Mouse (Mus musculus): Measurements from ENCODE around the gene Npr2. TPM values are rescaled to one million over a fixed set of nuclear protein-coding genes. Genes with fewer than 3 reads are reported as not detected.

Gene Npr2
- polyA plus RNA-seq, 1 experiment = 140 TPM

- Histone ChIP-seq H3K4me1 (ENCODE audit: control insufficient read depth, insufficient read depth, low read length) (peaks cover 28% of the 10 kb centered on the region), H3K4me3 (replicated peaks; ENCODE audit: insufficient read depth, low read depth, low read length) (peak overlapping the region; percentile 88), H3K27ac (ENCODE audit: insufficient read depth, low read length) (peak overlapping the region; percentile 92), H3K27me3 (ENCODE audit: control insufficient read depth, insufficient read depth, low read length) (no peaks in the 10 kb centered on the region)
- peak; percentile 60 to 75 for DNase-seq
- no peak for TF ChIP-seq POLR2A (IDR thresholded peaks at IDR 0.05; ENCODE audit: borderline replicate concordance, insufficient read depth, low read length)
- no peak for TF ChIP-seq CTCF (IDR thresholded peaks at IDR 0.05; ENCODE audit: borderline replicate concordance, insufficient read depth, low read depth, low read length)
- 27% methylated on average over 42 of the region's 42 CpGs for WGBS
Measured at GRCm38 (mm10) chr4:43631956-43632920, 503 bp downstream of the Npr2 start.

GRCm38 (mm10) chr4:43633296-43633695, 1.6 kb downstream of the Npr2 start:
- no peak for DNase-seq
- 69% methylated on average over 8 of the region's 8 CpGs for WGBS

GRCm38 (mm10) chr4:43633736-43634135, 2.0 kb downstream of the Npr2 start:
- no peaks in the 10 kb centered on the region for H3K27me3 ChIP-seq (ENCODE audit: control insufficient read depth, insufficient read depth, low read length)
- no peak overlapping the region for H3K27ac ChIP-seq (ENCODE audit: insufficient read depth, low read length)
- H3K4me3 ChIP-seq (replicated peaks; ENCODE audit: insufficient read depth, low read depth, low read length) = no peak overlapping the region
- peaks cover 28% of the 10 kb centered on the region for H3K4me1 ChIP-seq (ENCODE audit: control insufficient read depth, insufficient read depth, low read length)
- TF ChIP-seq CTCF (IDR thresholded peaks at IDR 0.05; ENCODE audit: borderline replicate concordance, insufficient read depth, low read depth, low read length) (no peak), POLR2A (IDR thresholded peaks at IDR 0.05; ENCODE audit: borderline replicate concordance, insufficient read depth, low read length) (no peak)
- DNase-seq = peak in 1 of 2 experiments; percentile 16
- 65% methylated on average over 2 of the region's 2 CpGs for WGBS

More at GRCm38 (mm10) chr4:43633296-43633695, 1.6 kb downstream of the Npr2 start:
- Histone ChIP-seq H3K4me3 (replicated peaks; ENCODE audit: insufficient read depth, low read depth, low read length) (peak overlapping the region; percentile 24), H3K27ac (ENCODE audit: insufficient read depth, low read length) (no peak overlapping the region), H3K27me3 (ENCODE audit: control insufficient read depth, insufficient read depth, low read length) (no peaks in the 10 kb centered on the region), H3K4me1 (ENCODE audit: control insufficient read depth, insufficient read depth, low read length) (peaks cover 28% of the 10 kb centered on the region)
- no peak for TF ChIP-seq CTCF (IDR thresholded peaks at IDR 0.05; ENCODE audit: borderline replicate concordance, insufficient read depth, low read depth, low read length)
- no peak for TF ChIP-seq POLR2A (IDR thresholded peaks at IDR 0.05; ENCODE audit: borderline replicate concordance, insufficient read depth, low read length)

- 92% methylated on average over 7 of the region's 7 CpGs for WGBS
- no peak for DNase-seq
- no peak for TF ChIP-seq POLR2A (IDR thresholded peaks at IDR 0.05; ENCODE audit: borderline replicate concordance, insufficient read depth, low read length)
- no peak for TF ChIP-seq CTCF (IDR thresholded peaks at IDR 0.05; ENCODE audit: borderline replicate concordance, insufficient read depth, low read depth, low read length)
- Histone ChIP-seq H3K4me1 (ENCODE audit: control insufficient read depth, insufficient read depth, low read length) (peaks cover 28% of the 10 kb centered on the region), H3K27ac (ENCODE audit: insufficient read depth, low read length) (no peak overlapping the region), H3K27me3 (ENCODE audit: control insufficient read depth, insufficient read depth, low read length) (no peaks in the 10 kb centered on the region), H3K4me3 (replicated peaks; ENCODE audit: insufficient read depth, low read depth, low read length) (no peak overlapping the region)
Measured at GRCm38 (mm10) chr4:43634621-43635374, 3.1 kb downstream of the Npr2 start.

- Histone ChIP-seq H3K27me3 (ENCODE audit: control insufficient read depth, insufficient read depth, low read length) (no peaks in the 10 kb centered on the region), H3K4me3 (replicated peaks; ENCODE audit: insufficient read depth, low read depth, low read length) (no peak overlapping the region), H3K4me1 (ENCODE audit: control insufficient read depth, insufficient read depth, low read length) (peaks cover 22% of the 10 kb centered on the region), H3K27ac (ENCODE audit: insufficient read depth, low read length) (no peak overlapping the region)
- TF ChIP-seq CTCF (IDR thresholded peaks at IDR 0.05; ENCODE audit: borderline replicate concordance, insufficient read depth, low read depth, low read length) (no peak), POLR2A (IDR thresholded peaks at IDR 0.05; ENCODE audit: borderline replicate concordance, insufficient read depth, low read length) (no peak)
- no peak for DNase-seq
- WGBS = 80% methylated on average over 6 of the region's 6 CpGs
Measured at GRCm38 (mm10) chr4:43636751-43637150, 5.0 kb downstream of the Npr2 start.

- TF ChIP-seq CTCF (IDR thresholded peaks at IDR 0.05; ENCODE audit: borderline replicate concordance, insufficient read depth, low read depth, low read length) (no peak), POLR2A (IDR thresholded peaks at IDR 0.05; ENCODE audit: borderline replicate concordance, insufficient read depth, low read length) (no peak)
- H3K4me3 ChIP-seq (replicated peaks; ENCODE audit: insufficient read depth, low read depth, low read length) = no peak overlapping the region
- peak in 1 of 2 experiments; percentile 5 for DNase-seq
- no peak overlapping the region for H3K27ac ChIP-seq (ENCODE audit: insufficient read depth, low read length)
- no peaks in the 10 kb centered on the region for H3K27me3 ChIP-seq (ENCODE audit: control insufficient read depth, insufficient read depth, low read length)
- no peaks in the 10 kb centered on the region for H3K4me1 ChIP-seq (ENCODE audit: control insufficient read depth, insufficient read depth, low read length)
- 73% methylated on average over 9 of the region's 9 CpGs for WGBS
Measured at GRCm38 (mm10) chr4:43640076-43640475, 8.3 kb downstream of the Npr2 start.

- peak in 1 of 2 experiments; percentile 4 for DNase-seq
- Histone ChIP-seq H3K27ac (ENCODE audit: insufficient read depth, low read length) (no peak overlapping the region), H3K27me3 (ENCODE audit: control insufficient read depth, insufficient read depth, low read length) (no peaks in the 10 kb centered on the region), H3K4me3 (replicated peaks; ENCODE audit: insufficient read depth, low read depth, low read length) (no peak overlapping the region), H3K4me1 (ENCODE audit: control insufficient read depth, insufficient read depth, low read length) (no peaks in the 10 kb centered on the region)
- WGBS = 86% methylated on average over 6 of the region's 6 CpGs
- no peak for TF ChIP-seq CTCF (IDR thresholded peaks at IDR 0.05; ENCODE audit: borderline replicate concordance, insufficient read depth, low read depth, low read length)
- TF ChIP-seq POLR2A (IDR thresholded peaks at IDR 0.05; ENCODE audit: borderline replicate concordance, insufficient read depth, low read length) = no peak
Measured at GRCm38 (mm10) chr4:43640491-43640890, 8.8 kb downstream of the Npr2 start.

Measured in cerebellum, adult 2 months (tissue).